8 mouse cellular contexts compared by ENCODE assay signal in genomic region chr4:97771426-97771825, GRCm38 (mm10). TPM values are rescaled to one million over a fixed set of nuclear protein-coding genes. Genes with fewer than 3 reads are reported as not detected.
DNase-seq lines count a peak whose midpoint lies in the region; ATAC-seq and TF ChIP-seq lines count a peak whose summit lies in the region.

No protein-coding gene starts in this region.

- peak overlapping the region; percentile 39; the same call in 1 of the 2 replicates for H3K9ac ChIP-seq in lung, postnatal 0 days (replicated peaks; ENCODE audit: low read depth)
- H3K9ac ChIP-seq in embryonic facial prominence, embryonic 15.5 days, result peak overlapping the region; percentile 37; the same call in 1 of the 2 replicates
- H3K9ac ChIP-seq in intestine, postnatal 0 days (ENCODE audit: low read depth, low read length), result peak overlapping the region; percentile 35
- peak overlapping the region; percentile 47 for H3K9ac ChIP-seq in neural tube, embryonic 15.5 days (replicated peaks)

- H3K4me3 ChIP-seq in lung, postnatal 0 days (ENCODE audit: low read depth, low read length), result peak overlapping the region; percentile 52
- H3K4me3 ChIP-seq in embryonic facial prominence, embryonic 15.5 days (replicated peaks), result peak overlapping the region; percentile 49
- peak overlapping the region; percentile 49 for H3K4me3 ChIP-seq in intestine, postnatal 0 days (ENCODE audit: low read depth, low read length)
- H3K4me3 ChIP-seq in neural tube, embryonic 15.5 days (replicated peaks), result peak overlapping the region; percentile 53

- no peaks in the 10 kb centered on the region for H3K36me3 ChIP-seq in lung, postnatal 0 days (ENCODE audit: insufficient read depth, low read length)
- no peaks in the 10 kb centered on the region for H3K36me3 ChIP-seq in embryonic facial prominence, embryonic 15.5 days
- H3K36me3 ChIP-seq in intestine, postnatal 0 days (ENCODE audit: control insufficient read depth, insufficient read depth), result no peaks in the 10 kb centered on the region
- H3K36me3 ChIP-seq in neural tube, embryonic 15.5 days, result no peaks in the 10 kb centered on the region

- H3K4me2 ChIP-seq in lung, postnatal 0 days (replicated peaks; ENCODE audit: low read depth, low read length), result peak overlapping the region; percentile 61
- peak overlapping the region; percentile 76 for H3K4me2 ChIP-seq in embryonic facial prominence, embryonic 15.5 days (replicated peaks)
- peak overlapping the region; percentile 69 for H3K4me2 ChIP-seq in intestine, postnatal 0 days (replicated peaks; ENCODE audit: low read depth)
- H3K4me2 ChIP-seq in neural tube, embryonic 15.5 days, result peak overlapping the region; percentile 70

- TF ChIP-seq CTCF in lung, postnatal 0 days (IDR thresholded peaks at IDR 0.05), result no peak
- no peak for TF ChIP-seq CTCF in intestine, postnatal 0 days (IDR thresholded peaks at IDR 0.05; ENCODE audit: low read depth)

- no peaks in the 10 kb centered on the region; the same call in 1 of the 2 replicates for H3K4me1 ChIP-seq in lung, postnatal 0 days (ENCODE audit: insufficient read depth, low read depth, low read length)
- H3K4me1 ChIP-seq in embryonic facial prominence, embryonic 15.5 days, result peaks cover 22% of the 10 kb centered on the region
- 0 out of 2 replicates have a peak, but pooled peaks cover 9% of the 10 kb centered on the region for H3K4me1 ChIP-seq in intestine, postnatal 0 days (replicated peaks; ENCODE audit: control insufficient read depth, insufficient read depth, low read length)
- H3K4me1 ChIP-seq in neural tube, embryonic 15.5 days, result peaks cover 29% of the 10 kb centered on the region

- DNase-seq in lung, postnatal 0 days (ENCODE audit: low spot score), result no peak
- no peak for DNase-seq in lung, postnatal 14 days
- no peak for DNase-seq in frontal cortex, postnatal 36 days (ENCODE audit: low spot score in 2 of 2)
- DNase-seq in left cerebral cortex, adult 18-20 months (ENCODE audit: low spot score in 2 of 2), result no peak

- WGBS in lung, postnatal 0 days, result 11% methylated on average over 5 of the region's 5 CpGs
- 12% methylated on average over 5 of the region's 5 CpGs for WGBS in embryonic facial prominence, embryonic 15.5 days
- WGBS in intestine, postnatal 0 days, result 12% methylated on average over 5 of the region's 5 CpGs
- WGBS in neural tube, embryonic 15.5 days, result 13% methylated on average over 5 of the region's 5 CpGs

- H3K27me3 ChIP-seq in lung, postnatal 0 days (replicated peaks; ENCODE audit: insufficient read depth, low read length), result no peaks in the 10 kb centered on the region
- H3K27me3 ChIP-seq in embryonic facial prominence, embryonic 15.5 days, result no peaks in the 10 kb centered on the region
- H3K27me3 ChIP-seq in intestine, postnatal 0 days (replicated peaks; ENCODE audit: control insufficient read depth, insufficient read depth, low read length), result no peaks in the 10 kb centered on the region
- H3K27me3 ChIP-seq in neural tube, embryonic 15.5 days (replicated peaks), result peaks cover 4% of the 10 kb centered on the region

- no peak for ATAC-seq in lung, postnatal 0 days
- no peak for ATAC-seq in embryonic facial prominence, embryonic 15.5 days (ENCODE audit: insufficient number of reproducible peaks, low FRiP score, low TSS enrichment, low read depth)
- no peak for ATAC-seq in intestine, postnatal 0 days
- no peak; the same call in 1 of the 2 replicates for ATAC-seq in neural tube, embryonic 15.5 days (ENCODE audit: low FRiP score)
- ATAC-seq in megakaryocyte-erythroid progenitor cell, adult 5-6 weeks (replicated peaks; ENCODE audit: low FRiP score, low TSS enrichment, poor library complexity, severe bottlenecking), result no peak

- H3K27ac ChIP-seq in lung, postnatal 0 days (ENCODE audit: low read length), result peak overlapping the region; percentile 95
- peak overlapping the region; percentile 97 for H3K27ac ChIP-seq in embryonic facial prominence, embryonic 15.5 days (replicated peaks)
- peak overlapping the region; percentile 91; the same call in 1 of the 2 replicates for H3K27ac ChIP-seq in intestine, postnatal 0 days (ENCODE audit: low read depth, low read length)
- H3K27ac ChIP-seq in neural tube, embryonic 15.5 days (replicated peaks), result peak overlapping the region; percentile 87

- no peaks in the 10 kb centered on the region for H3K9me3 ChIP-seq in lung, postnatal 0 days (ENCODE audit: low read length)
- no peaks in the 10 kb centered on the region for H3K9me3 ChIP-seq in embryonic facial prominence, embryonic 15.5 days (replicated peaks)
- H3K9me3 ChIP-seq in intestine, postnatal 0 days (ENCODE audit: control insufficient read depth), result no peaks in the 10 kb centered on the region
- no peaks in the 10 kb centered on the region for H3K9me3 ChIP-seq in neural tube, embryonic 15.5 days (replicated peaks)

- TF ChIP-seq EP300 in lung, postnatal 0 days (IDR thresholded peaks at IDR 0.05), result no peak; the same call in 1 of the 2 replicates

RNA-seq across cellular contexts. Expression of gene Nfia, which starts 1.1 kb away (rescaled TPM):
- polyA plus RNA-seq in lung, postnatal 0 days (2015; fragmentation: Nextera tagmentation; extraction: Ambion mirVana), result 40.5 and 45.4 TPM in 2 replicates
- 55.4 and 58.0 TPM in 2 replicates for polyA plus RNA-seq in embryonic facial prominence, embryonic 15.5 days (2015; fragmentation: Nextera tagmentation; extraction: Ambion mirVana)
- 15.9 and 18.4 TPM in 2 replicates for polyA plus RNA-seq in intestine, postnatal 0 days (2015; fragmentation: Nextera tagmentation; extraction: Ambion mirVana)
- 36.0 and 38.5 TPM in 2 replicates for polyA plus RNA-seq in neural tube, embryonic 15.5 days (2015; fragmentation: Nextera tagmentation; extraction: Ambion mirVana)
- total RNA-seq in megakaryocyte-erythroid progenitor cell, adult 5-6 weeks (2014; fragmentation: Nextera tagmentation), result 136 and 212 TPM in 2 replicates
- total RNA-seq in megakaryocyte-erythroid progenitor cell, adult 5-6 weeks (2017), result 16.7 and 33.0 TPM in 2 replicates
- total RNA-seq in left cerebral cortex, adult 18-20 months (2021), result 10 to 100 TPM; 54.8 to 59.7 TPM

RNA-seq across cellular contexts. Expression of gene E130114P18Rik, which starts 6.5 kb away (rescaled TPM):
- 0.36 and 0.76 TPM in 2 replicates for polyA plus RNA-seq in lung, postnatal 0 days (2015; fragmentation: Nextera tagmentation; extraction: Ambion mirVana)
- 3.8 and 4.2 TPM in 2 replicates for polyA plus RNA-seq in embryonic facial prominence, embryonic 15.5 days (2015; fragmentation: Nextera tagmentation; extraction: Ambion mirVana)
- polyA plus RNA-seq in intestine, postnatal 0 days (2015; fragmentation: Nextera tagmentation; extraction: Ambion mirVana), result 1.3 and 1.6 TPM in 2 replicates
- polyA plus RNA-seq in neural tube, embryonic 15.5 days (2015; fragmentation: Nextera tagmentation; extraction: Ambion mirVana), result 13.5 and 18.4 TPM in 2 replicates
- not detected in 2 replicates for total RNA-seq in megakaryocyte-erythroid progenitor cell, adult 5-6 weeks (2014; fragmentation: Nextera tagmentation)
- total RNA-seq in megakaryocyte-erythroid progenitor cell, adult 5-6 weeks (2017), result not detected in 2 replicates
- total RNA-seq in left cerebral cortex, adult 18-20 months (2021), result 1 to 10 TPM; 6.1 to 7.4 TPM
